Mouse (Mus musculus) R1 (cell line): ENCODE data around the gene Arhgef26.

Experiments
- DNase-seq: peaks from one replicate; pipeline ENCODE4 v3.0.0-alpha.2; 2018; ENCODE audit warnings: low read depth, low spot score

The Arhgef26 gene

DNA sequence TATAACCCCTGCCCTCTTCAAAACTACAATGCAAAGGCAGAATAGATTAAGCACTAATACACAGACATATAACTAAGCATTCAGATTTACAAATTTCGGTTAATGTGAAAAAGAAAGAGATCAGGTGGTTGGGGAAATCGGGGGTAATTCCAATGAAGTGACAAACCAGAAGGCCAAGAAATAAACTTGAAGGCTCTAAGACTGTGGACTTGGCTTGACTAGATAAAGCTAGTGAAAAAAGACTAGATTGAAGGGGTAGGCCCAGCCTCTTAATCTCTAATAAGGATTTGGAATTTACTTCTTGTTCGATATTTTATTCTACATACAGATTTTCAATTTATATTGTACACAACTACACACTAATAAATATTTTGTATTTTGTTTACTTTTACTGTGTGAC is at the start of gene Arhgef26:
Gene Arhgef26, plus strand, starts transcription at position 301 of the 400 bp plus-strand sequence.
- DNase-seq: no peak

DNA sequence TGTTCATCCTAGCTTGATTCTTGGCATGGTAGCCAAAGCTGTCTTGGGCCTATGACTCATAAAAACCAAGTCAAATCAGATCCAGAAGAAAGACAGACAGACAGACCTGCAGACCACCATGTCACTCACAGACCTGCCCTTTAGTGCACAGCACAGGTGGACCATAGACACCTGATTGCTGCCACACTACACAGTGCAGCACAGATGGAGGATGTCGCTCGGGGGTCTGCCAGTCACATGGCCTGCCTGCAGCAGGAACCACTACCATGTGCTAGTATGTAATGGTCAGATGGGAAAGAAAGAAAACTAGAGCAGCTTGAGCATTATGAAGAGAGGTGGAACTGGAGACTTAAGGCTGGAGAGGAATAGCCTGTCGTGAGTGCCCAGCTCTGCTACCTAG is 27.7 kb upstream of the Arhgef26 start:
- DNase-seq: no peak

DNA sequence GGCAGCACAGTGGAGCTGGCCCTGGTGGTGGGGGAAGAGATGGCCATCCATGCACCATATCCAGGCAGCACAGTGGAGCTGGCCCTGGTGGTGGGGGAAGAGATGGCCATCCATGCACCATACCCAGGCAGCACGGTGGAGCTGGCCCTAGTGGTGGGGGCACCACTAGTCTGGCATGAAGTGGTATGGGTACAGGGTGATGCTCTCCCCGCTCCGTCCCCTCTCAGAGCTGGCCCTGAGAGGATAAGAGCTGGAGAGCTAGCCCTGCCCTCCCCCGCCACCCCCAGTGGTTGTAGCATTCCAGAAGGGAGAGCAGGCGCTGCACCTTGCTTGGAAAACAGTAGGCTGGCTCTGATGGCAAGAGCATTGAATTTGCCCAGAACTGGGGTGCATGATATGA is 26.9 kb upstream of the Arhgef26 start:
- DNase-seq: no peak

DNA sequence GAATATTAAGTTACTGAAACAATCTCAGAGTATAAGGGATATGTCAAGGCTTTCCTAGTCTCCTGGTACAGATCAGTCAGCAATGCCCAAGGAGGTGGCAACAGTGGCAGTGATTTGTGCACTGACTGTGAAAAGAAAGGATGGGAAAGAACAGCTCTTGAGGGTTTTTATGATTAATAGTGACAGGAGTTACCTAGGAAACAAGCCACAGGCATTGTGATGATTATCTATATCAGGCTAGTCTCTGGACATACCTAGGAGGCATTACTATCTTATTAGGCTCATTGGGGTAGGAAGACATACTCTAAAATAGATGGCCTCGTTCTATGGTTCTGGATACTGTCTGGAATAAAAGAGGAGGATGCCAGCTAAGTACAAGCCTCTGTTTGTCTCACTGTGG is 13.4 kb upstream of the Arhgef26 start:
- no peak for DNase-seq

DNA sequence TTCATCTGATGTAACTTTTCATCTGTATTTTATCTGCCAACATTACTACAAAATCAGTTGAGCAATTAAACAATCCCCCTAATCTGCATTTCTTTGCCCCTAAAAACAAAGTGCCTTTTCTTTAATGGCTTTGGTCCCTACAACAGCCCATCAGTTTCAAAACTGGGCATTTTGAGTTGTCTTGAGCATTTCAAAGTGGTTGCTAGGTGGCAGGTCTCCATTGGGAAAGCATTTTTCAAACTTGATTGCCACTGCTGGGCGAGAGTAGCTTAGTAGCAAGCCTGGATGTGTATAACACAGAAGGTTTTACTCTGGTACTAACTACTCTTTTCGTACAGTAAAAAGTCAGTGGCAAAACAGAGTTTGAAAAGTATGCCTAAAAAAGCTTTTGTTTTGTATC is 10.2 kb upstream of the Arhgef26 start:
- no peak for DNase-seq

DNA sequence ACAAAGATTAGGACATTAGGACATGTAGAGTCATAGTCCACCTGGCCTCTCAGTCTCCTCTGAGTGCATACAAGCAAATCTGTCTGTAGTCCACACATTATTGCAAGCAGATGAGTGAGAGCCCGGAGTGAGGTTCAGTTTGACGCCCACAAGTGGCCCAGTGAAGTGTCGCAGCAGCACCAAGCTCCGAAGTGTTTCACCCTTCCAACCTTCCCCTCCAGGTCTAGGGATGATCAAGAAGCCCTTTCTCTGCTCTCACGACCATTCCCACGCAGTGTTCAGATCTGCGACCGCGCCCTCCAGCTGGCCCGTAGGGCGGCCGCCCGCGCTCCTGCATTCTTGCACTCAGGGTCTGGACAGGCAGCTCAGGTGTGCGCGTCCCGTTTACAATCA is 313 bp downstream of the Arhgef26 start:
- peak; percentile 83 for DNase-seq

DNA sequence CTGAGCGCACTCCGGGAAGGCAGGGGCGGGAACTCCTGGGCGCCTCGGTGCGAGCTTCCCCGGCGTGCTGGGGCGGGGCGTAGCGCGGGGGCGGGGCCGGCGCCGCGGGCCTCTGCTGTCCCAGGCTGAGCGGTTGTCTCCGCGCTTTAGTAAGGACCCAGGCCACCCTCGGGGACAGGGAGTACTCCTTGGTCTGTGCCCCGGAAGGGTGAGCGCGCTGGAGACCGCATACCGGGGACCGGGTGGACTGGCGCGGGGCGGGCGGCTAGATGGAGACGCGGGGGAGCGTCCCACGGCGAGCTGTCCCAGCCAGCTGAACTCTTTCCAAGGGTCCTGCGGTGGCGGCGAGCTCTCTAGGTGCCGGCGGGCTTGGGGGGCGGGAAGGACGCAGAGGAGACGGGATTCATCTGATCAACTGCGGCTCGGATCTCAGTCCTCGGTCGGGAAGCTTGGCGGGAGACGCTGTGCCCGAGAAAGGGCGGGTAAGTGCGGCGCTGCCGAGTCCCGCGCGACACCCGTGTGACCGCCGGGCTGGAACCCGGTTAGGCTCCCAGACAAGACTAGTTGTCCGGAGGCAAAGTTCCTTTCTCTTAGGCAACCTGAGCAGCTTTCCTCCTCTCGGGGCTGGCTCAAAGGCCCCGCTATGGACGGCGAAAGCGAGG is 841 bp downstream of the Arhgef26 start:
- peak; percentile 65 for DNase-seq

DNA sequence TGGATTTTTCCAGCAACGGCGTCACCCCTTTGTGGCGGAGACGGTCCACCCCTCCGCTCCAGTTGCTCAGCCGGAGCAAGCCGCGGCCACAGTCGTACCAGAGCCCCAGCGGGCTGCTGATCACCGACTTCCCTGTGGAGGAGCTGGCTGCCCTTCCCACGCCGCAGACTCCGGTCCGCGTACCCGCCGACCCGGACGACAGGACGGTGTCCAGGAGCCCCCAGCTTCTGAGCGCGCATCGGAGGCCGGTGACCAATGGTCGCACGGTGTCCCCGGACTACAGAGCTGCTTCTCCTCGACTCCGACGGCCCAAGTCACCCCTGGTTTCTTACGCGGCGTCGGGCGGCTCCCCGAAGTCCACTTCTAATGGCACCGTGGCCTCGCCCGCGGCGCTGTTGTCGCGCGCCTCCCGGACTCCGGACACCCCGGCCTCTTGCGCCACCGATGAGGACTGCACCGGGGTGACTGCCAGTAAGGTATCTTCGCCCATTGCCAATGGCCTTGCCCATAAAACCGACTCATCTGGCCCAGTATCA is 1.4 kb downstream of the Arhgef26 start:
- no peak for DNase-seq

DNA sequence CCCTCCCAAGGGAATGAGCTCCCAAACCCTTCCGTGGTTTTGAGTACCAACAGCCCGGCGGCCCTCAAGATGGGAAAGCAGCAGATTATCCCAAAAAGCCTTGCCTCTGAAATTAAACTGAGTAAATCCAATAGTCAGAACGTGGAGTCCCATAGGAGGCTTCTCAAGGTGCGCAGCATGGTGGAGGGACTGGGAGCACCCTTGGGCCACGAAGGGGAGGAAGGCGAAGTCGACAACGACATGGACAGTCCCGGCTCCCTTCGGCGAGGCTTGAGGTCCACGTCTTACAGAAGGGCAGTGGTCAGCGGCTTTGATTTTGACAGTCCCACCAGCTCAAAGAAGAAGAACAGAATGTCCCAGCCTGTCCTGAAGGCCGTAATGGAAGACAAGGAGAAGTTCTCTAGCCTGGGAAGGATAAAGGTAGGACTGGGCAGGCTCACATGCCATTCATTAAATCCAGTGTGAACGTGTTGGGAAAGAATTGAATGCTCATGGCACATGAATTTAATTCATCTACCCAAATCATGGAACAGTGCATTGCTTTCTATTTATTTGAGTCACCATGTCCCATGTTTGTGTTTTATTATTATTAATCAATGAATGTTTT is 2.1 kb downstream of the Arhgef26 start:
- DNase-seq: no peak

DNA sequence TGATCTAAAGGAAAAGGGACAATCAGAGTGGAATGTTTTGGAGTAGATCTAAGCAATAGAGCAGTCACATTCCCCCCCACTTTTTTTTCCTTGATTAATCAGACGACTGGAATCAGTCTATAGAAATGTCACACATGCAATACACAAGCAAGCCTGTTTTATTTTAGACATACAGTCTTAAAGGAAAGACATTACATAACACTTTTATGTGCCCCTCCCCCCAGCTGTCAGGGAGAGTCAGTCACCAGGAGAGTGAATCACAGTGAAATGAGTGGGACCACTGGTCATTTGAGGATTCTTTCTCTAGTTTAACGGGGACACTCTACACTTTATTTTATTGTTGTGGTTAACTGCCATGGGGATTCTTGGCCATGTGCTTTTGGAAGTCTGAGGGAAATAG is 2.7 kb downstream of the Arhgef26 start:
- no peak for DNase-seq

DNA sequence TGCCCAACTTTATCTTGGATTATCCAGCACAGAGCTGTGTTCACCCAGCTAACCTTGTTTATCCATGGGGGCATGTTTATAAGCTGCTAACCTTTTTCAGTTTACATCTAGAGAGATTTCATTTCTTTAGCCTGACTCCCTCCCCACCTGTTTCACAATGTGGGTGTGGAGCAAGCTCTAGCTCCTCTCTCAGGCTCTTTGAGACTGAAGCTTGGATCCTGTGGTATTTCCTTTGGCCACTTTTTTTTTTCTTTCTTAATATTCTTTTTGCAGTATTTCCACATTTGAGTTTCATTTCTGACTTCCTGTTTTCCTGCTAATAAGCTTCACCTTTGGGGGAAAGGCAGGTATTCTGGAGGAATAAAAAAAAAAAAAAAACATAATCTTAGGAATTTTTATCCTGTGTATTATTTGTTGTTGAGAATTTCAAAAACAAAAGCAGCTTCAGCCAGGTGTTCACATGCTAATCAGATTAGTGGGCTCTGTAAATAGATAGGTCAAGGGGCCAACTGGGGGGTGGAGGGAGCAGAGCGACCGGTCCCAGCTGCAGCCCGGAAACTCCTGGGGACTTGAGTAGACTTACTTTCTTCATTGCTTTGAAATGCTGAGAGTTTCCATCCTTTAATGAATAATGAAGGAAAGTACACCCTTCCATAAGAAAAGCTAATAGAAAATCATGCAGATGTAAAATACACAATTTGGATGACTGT is 3.5 kb downstream of the Arhgef26 start:
- peak; percentile 82 for DNase-seq

DNA sequence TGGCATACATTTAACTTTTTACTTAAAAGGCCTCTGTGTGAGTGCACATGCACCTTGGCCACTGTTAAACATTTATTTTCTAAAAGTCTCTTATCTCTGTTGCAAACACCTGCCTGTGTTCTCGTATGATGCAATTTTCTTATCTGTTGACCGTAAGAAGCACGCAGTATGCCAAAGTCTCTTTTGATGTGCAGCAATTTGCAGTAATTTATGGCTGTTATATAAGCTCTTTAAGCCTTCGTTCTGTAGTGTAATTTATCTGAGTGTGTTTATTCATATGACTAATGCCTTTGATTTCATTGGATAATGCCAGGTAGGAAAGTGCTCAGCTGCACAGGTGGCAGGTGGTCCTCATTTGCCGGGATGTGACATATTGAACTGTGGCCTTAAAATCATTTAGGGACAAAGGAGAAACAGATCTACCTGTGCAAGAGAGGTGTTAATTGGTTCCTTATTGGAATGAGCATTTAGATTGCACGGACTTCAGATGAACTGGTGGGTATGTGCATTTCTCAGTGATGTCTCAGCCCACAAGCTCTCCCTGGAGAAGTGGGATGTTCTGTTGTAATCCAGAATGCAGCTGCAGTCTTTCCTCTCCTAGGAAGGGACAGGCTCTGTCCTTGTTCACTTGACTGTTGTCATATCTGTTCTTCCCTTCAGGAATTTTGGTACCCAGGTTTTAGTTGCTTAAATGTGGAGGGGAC is 10.5 kb downstream of the Arhgef26 start:
- no peak for DNase-seq

DNA sequence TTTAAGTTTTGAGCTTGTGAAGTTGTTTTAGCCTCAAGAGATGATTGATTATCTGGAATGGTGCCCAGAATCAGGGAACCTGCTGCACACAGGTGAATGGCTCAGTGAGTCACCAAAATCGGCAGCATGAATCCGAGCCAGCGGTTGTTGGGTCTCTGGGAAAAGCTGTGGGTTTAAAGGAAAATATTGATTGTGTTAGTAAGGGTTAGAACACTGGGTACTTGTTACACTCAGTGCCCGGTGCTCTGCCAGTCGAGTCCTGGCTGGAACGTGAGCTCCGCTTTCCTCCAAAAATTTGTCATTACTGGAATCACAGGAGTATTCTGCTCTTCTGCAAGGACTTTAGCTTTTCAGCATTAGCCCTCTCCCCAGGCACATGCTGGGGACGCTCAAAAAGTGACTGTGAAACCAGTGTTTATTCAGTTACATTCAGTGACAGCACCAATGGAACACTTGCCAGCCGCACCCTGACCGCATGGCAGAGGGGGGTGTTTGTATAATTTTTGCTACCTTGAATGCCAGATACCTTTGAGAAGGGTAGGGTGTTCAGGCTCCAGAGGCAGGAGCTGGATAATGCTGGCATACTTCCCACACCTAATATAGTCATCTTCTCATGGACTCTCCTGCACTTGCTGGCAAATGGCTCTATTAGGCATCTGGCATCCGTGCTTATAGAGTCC is 11.2 kb downstream of the Arhgef26 start:
- DNase-seq: no peak

DNA sequence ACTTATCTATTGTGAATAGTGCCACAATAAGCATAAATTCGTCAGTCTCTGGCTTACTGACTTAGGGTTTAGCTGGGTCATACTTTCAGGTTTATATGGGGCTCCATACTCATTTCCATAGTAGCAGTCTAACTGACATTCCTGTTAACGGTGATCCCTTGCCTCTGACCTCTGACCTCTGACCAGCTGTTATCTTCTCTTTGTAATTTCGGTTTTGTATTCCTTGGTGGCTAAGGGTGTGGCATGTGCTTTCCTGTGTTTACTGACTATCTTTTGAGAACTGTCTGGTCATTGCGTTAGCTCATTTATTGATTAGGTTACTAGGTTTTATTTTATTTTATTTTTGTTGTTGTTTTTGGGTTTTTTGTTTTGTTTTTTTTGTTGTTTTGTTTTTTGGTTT is 13.9 kb downstream of the Arhgef26 start:
- DNase-seq: peak; percentile 68

DNA sequence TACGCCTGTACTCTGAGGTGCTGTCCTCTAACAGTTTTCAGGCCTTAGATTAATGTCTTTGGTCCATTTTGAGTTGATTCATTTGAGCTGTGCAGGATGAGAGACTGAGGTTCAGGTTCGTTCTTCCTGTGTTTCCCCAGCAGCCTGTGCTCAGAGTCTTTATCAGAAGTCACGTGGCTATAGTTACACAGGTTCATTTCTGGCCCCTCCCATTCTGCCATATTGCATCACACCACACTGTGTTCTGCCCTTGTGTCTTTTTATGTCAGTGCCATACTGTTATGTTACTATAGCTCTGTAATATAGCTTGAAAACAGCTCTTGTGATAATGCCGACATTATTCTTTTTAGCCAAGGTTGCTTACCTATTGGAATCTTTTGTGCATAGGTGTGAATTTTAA is 14.7 kb downstream of the Arhgef26 start:
- DNase-seq: no peak

DNA sequence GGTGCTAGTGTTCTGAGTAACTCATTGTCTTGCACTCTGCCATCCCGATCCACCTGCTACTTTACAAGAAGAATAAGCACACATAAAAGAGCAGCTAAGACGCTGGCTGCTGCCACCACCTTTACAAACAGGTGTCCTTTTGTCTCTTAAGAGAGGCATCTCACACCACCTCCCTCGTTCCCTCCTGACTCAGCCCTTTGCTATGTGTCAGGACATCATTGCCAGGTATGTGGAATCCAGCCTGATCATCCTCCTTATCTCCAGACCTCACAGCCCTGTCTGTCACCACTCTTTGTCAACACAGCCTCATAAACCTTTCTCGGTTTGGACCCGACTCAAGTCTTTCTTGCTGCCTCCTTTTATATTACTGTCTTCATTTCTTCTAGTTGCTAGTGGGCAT is 29.7 kb downstream of the Arhgef26 start:
- no peak for DNase-seq

DNA sequence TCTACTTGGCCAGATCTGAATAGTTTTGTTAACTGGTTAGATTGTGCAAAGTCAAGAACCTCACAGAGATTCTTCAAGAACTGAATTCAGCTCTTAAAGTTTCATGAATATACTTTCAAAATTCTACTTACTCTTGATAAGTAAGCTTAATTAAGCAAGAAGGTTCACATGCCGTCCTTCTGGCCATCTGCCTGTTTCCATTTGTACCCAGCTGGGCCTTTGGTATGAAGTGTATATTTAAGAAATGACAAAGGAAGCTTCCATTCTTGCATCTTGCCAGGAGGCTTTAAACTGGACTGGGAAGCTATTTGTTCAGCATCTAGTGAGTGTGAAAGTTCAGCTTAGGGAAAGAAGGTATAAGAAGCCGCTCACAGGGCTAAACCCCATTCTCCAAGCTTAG is 34.7 kb downstream of the Arhgef26 start:
- no peak for DNase-seq

DNA sequence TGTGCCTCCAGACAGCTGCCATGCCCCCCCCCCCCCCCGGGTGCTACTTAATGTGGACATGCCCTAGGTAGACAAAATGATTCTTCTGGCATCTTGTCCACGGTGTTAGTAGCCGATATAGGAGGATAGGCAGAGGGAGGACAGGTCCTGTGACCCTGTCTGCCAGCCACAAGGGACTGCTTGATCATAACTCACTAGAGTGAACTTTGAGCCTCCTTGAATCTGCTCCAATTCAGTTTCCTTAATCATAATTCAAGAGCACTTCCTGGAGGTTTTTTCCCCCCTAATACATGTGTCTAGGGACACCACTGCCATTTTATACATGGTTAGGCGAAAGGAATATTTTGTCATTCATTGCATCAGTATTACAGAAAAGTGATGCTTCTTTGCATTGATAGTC is 36.2 kb downstream of the Arhgef26 start:
- no peak for DNase-seq

DNA sequence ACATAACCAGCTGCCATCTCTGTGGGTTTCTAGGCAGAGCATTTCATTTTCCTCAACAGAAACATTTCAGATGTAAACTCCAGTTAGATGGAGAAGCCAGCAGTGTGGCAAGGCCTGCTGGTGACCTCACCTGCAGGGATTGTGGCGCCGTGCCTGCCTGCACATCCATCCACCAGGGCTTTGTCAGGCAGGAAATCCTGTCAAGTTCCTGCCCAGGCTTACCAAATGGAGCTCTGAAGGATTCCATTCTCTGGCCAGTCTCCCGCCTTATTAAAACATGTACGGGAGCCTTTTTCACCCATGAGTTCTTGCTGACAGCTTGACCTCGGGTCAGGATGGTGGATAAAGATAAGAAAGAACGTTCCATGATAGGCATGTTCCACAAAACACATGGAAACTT is 36.7 kb downstream of the Arhgef26 start:
- DNase-seq: no peak

DNA sequence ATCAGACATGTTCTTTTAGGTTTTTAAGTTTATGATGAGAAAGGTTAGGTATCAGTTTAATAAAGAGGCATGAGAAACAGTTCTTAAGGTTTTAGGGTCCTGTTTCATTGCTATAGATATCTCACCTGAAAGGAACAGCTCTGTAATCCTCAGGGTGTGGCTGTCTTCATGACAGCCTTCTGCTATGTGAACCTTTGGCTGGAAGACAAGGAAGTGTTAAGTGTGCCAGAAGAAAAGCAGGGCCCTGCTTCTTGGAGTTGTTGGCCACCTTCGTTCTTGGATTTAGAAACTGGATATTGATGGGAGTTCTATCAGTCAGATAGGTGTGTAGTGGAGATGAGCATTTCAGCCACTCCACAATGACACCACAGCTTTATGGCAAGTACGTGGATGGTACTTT is 38.6 kb downstream of the Arhgef26 start:
- DNase-seq: no peak

DNA sequence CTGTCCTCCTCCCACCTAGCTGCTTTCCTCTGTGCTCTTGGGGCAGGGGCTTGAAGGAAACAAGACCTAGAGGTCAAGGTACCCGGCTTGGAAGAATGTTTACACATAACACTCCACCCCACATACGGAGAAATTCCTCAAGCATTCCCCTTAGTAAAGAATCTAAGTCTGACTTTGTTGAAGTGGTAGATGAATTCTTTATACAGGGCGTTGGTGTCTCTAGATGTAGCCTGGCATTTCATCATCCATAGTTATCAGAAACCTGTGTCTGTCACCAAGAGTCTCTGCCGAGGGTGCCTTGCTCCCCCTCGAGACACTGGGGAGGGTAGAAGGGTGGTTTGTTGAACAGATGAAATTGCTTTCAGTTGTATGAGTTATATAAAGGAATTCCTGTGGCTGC is 41.8 kb downstream of the Arhgef26 start:
- peak; percentile 55 for DNase-seq

DNA sequence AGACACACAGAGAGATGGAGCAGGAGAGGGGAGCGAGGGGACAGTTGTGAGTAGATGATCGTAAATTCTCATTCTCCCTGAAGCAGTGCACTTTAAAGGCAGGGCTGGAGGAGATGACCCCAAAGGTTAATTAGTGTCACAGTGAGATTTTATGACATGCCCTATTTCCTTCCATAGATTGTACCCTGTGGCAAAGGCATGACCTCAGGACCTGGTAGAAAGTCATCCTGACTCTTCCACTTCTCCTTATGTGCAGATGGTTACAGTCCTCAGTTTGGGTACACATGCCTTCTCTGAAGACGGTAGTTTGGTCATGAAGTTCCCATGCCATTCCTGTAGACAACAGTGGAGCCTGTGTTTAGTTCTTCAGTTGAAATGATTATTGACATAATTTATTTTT is 42.3 kb downstream of the Arhgef26 start:
- no peak for DNase-seq
